Mouse (Mus musculus): Measurements from ENCODE around the gene Creg1. TPM values are rescaled to one million over a fixed set of nuclear protein-coding genes. Genes with fewer than 3 reads are reported as not detected.

The Creg1 gene
- polyA plus RNA-seq, 1 experiment from 2014 or later = 16.6 TPM

GRCm38 (mm10) chr1:165764571-165764970, 1.0 kb downstream of the Creg1 start:
- 54% methylated on average over 9 of the region's 9 CpGs for WGBS
- H3K36me3 ChIP-seq (ENCODE audit: control insufficient read depth, insufficient read depth) = no peaks in the 10 kb centered on the region
- peaks cover 12% of the 10 kb centered on the region for H3K4me1 ChIP-seq (replicated peaks; ENCODE audit: control insufficient read depth, insufficient read depth, low read length)
- ATAC-seq = no peak
- H3K4me2 ChIP-seq (ENCODE audit: low read length) = peak overlapping the region; percentile 99
- peaks cover 8% of the 10 kb centered on the region; the same call in 1 of the 2 replicates for H3K27me3 ChIP-seq (replicated peaks; ENCODE audit: control insufficient read depth, insufficient read depth, low read length)
- no peak overlapping the region; the same call in 1 of the 2 replicates for H3K9ac ChIP-seq (replicated peaks; ENCODE audit: low read depth, low read length)
- no peak overlapping the region for H3K27ac ChIP-seq (ENCODE audit: low read length)
- no peaks in the 10 kb centered on the region for H3K9me3 ChIP-seq (ENCODE audit: control insufficient read depth, low read length)
- H3K4me3 ChIP-seq (replicated peaks; ENCODE audit: low read length) = peak overlapping the region; percentile 86

DNA sequence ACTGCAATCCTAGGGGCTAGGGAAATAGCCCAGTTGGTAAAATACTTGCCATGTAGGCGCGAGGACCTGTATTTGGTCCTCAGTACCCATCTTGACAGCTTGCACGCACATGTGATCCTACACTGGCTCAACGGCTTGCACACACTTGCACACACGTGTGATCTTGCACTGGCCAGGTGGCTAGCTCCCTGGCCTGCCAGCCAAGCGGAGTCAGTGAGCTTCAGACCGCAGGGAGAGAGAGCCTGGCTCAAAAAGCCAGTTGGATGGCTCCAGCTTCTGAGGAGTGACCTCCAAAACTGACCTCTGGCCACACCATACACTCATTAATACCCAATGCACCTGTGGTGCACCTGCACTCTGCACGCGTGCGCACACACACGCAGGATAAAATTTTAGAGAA, 1.5 kb downstream of the Creg1 start:
- 88% methylated on average over 11 of the region's 11 CpGs for WGBS

GRCm38 (mm10) chr1:165765651-165766294, 2.2 kb downstream of the Creg1 start:
- Histone ChIP-seq H3K9me3 (ENCODE audit: control insufficient read depth, low read length) (no peaks in the 10 kb centered on the region), H3K4me2 (ENCODE audit: low read length) (no peak overlapping the region), H3K27me3 (replicated peaks; ENCODE audit: control insufficient read depth, insufficient read depth, low read length) (peaks cover 8% of the 10 kb centered on the region; the same call in 1 of the 2 replicates), H3K36me3 (ENCODE audit: control insufficient read depth, insufficient read depth) (no peaks in the 10 kb centered on the region), H3K27ac (ENCODE audit: low read length) (no peak overlapping the region), H3K4me3 (replicated peaks; ENCODE audit: low read length) (no peak overlapping the region), H3K4me1 (replicated peaks; ENCODE audit: control insufficient read depth, insufficient read depth, low read length) (peaks cover 12% of the 10 kb centered on the region), H3K9ac (replicated peaks; ENCODE audit: low read depth, low read length) (no peak overlapping the region)
- no peak for ATAC-seq
- WGBS = 75% methylated on average over 17 of the region's 17 CpGs

More for the DNA sequence above, 1.5 kb downstream of the Creg1 start:
- Histone ChIP-seq H3K9ac (replicated peaks; ENCODE audit: low read depth, low read length) (no peak overlapping the region), H3K4me2 (ENCODE audit: low read length) (no peak overlapping the region), H3K36me3 (ENCODE audit: control insufficient read depth, insufficient read depth) (no peaks in the 10 kb centered on the region), H3K27me3 (replicated peaks; ENCODE audit: control insufficient read depth, insufficient read depth, low read length) (peaks cover 8% of the 10 kb centered on the region; the same call in 1 of the 2 replicates), H3K27ac (ENCODE audit: low read length) (no peak overlapping the region), H3K4me1 (replicated peaks; ENCODE audit: control insufficient read depth, insufficient read depth, low read length) (peaks cover 12% of the 10 kb centered on the region), H3K4me3 (replicated peaks; ENCODE audit: low read length) (no peak overlapping the region), H3K9me3 (ENCODE audit: control insufficient read depth, low read length) (no peaks in the 10 kb centered on the region)
- no peak for ATAC-seq

- H3K27me3 ChIP-seq (replicated peaks; ENCODE audit: control insufficient read depth, insufficient read depth, low read length) = peaks cover 8% of the 10 kb centered on the region; the same call in 1 of the 2 replicates
- H3K4me3 ChIP-seq (replicated peaks; ENCODE audit: low read length) = no peak overlapping the region
- 90% methylated on average over 7 of the region's 7 CpGs for WGBS
- ATAC-seq = no peak
- no peaks in the 10 kb centered on the region for H3K9me3 ChIP-seq (ENCODE audit: control insufficient read depth, low read length)
- H3K9ac ChIP-seq (replicated peaks; ENCODE audit: low read depth, low read length) = no peak overlapping the region
- no peaks in the 10 kb centered on the region for H3K36me3 ChIP-seq (ENCODE audit: control insufficient read depth, insufficient read depth)
- no peak overlapping the region for H3K4me2 ChIP-seq (ENCODE audit: low read length)
- no peak overlapping the region for H3K27ac ChIP-seq (ENCODE audit: low read length)
- H3K4me1 ChIP-seq (replicated peaks; ENCODE audit: control insufficient read depth, insufficient read depth, low read length) = peaks cover 13% of the 10 kb centered on the region
Observed at GRCm38 (mm10) chr1:165766295-165766890, 2.8 kb downstream of the Creg1 start.

GRCm38 (mm10) chr1:165768894-165769512, 5.5 kb downstream of the Creg1 start:
- Histone ChIP-seq H3K9ac (replicated peaks; ENCODE audit: low read depth, low read length) (no peak overlapping the region), H3K4me3 (replicated peaks; ENCODE audit: low read length) (no peak overlapping the region), H3K9me3 (ENCODE audit: control insufficient read depth, low read length) (no peaks in the 10 kb centered on the region), H3K27ac (ENCODE audit: low read length) (no peak overlapping the region), H3K4me1 (replicated peaks; ENCODE audit: control insufficient read depth, insufficient read depth, low read length) (peaks cover 11% of the 10 kb centered on the region), H3K4me2 (ENCODE audit: low read length) (no peak overlapping the region), H3K27me3 (replicated peaks; ENCODE audit: control insufficient read depth, insufficient read depth, low read length) (peaks cover 8% of the 10 kb centered on the region; the same call in 1 of the 2 replicates), H3K36me3 (ENCODE audit: control insufficient read depth, insufficient read depth) (no peaks in the 10 kb centered on the region)
- 81% methylated on average over 9 of the region's 9 CpGs for WGBS
- no peak for ATAC-seq

- Histone ChIP-seq H3K4me2 (ENCODE audit: low read length) (no peak overlapping the region), H3K36me3 (ENCODE audit: control insufficient read depth, insufficient read depth) (no peaks in the 10 kb centered on the region), H3K9me3 (ENCODE audit: control insufficient read depth, low read length) (no peaks in the 10 kb centered on the region), H3K9ac (replicated peaks; ENCODE audit: low read depth, low read length) (no peak overlapping the region), H3K4me3 (replicated peaks; ENCODE audit: low read length) (no peak overlapping the region), H3K4me1 (replicated peaks; ENCODE audit: control insufficient read depth, insufficient read depth, low read length) (peaks cover 6% of the 10 kb centered on the region), H3K27ac (ENCODE audit: low read length) (no peak overlapping the region), H3K27me3 (replicated peaks; ENCODE audit: control insufficient read depth, insufficient read depth, low read length) (peaks cover 3% of the 10 kb centered on the region; the same call in 1 of the 2 replicates)
- WGBS = 87% methylated on average over 10 of the region's 10 CpGs
- no peak for ATAC-seq
Observed at GRCm38 (mm10) chr1:165770181-165770759, 6.7 kb downstream of the Creg1 start.

- H3K36me3 ChIP-seq (ENCODE audit: control insufficient read depth, insufficient read depth) = no peaks in the 10 kb centered on the region
- WGBS = under 1% methylated on average over 12 of the region's 12 CpGs
- no peak overlapping the region for H3K9ac ChIP-seq (replicated peaks; ENCODE audit: low read depth, low read length)
- H3K9me3 ChIP-seq (ENCODE audit: control insufficient read depth, low read length) = no peaks in the 10 kb centered on the region
- no peak overlapping the region for H3K27ac ChIP-seq (ENCODE audit: low read length)
- 0 out of 2 replicates have a peak, but pooled peaks cover 3% of the 10 kb centered on the region for H3K27me3 ChIP-seq (replicated peaks; ENCODE audit: control insufficient read depth, insufficient read depth, low read length)
- H3K4me1 ChIP-seq (replicated peaks; ENCODE audit: control insufficient read depth, insufficient read depth, low read length) = peaks cover 6% of the 10 kb centered on the region
- ATAC-seq = peak; percentile 72
- H3K4me3 ChIP-seq (replicated peaks; ENCODE audit: low read length) = no peak overlapping the region
- peak overlapping the region; percentile 32; the same call in 1 of the 2 replicates for H3K4me2 ChIP-seq (ENCODE audit: low read length)
Observed at GRCm38 (mm10) chr1:165771491-165771897, 7.9 kb downstream of the Creg1 start.

DNA sequence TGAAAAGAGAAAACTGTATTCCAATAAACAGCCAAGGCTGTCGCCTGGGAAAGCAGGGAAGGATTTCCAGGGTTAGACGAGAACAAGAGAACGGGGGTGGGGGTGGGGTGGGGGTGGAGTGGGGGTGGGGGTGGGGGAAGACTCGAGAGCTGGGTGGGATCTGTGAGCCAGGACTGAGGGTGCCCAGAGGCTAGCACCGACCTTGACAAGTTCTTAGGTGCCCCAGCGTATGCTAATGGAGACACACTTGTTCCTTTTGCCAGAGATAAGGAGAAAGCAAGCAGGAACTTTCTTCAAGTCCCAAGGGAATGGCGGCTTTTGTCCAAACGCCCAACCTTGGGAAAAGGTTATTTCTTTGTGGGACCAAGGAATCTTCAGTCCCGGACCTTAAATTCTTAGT, 8.5 kb downstream of the Creg1 start:
- 54% methylated on average over 9 of the region's 9 CpGs for WGBS
- no peak overlapping the region for H3K9ac ChIP-seq (replicated peaks; ENCODE audit: low read depth, low read length)
- ATAC-seq = no peak
- H3K27me3 ChIP-seq (replicated peaks; ENCODE audit: control insufficient read depth, insufficient read depth, low read length) = 0 out of 2 replicates have a peak, but pooled peaks cover under 1% of the 10 kb centered on the region
- no peak overlapping the region for H3K4me3 ChIP-seq (replicated peaks; ENCODE audit: low read length)
- peak overlapping the region; percentile 32; the same call in 1 of the 2 replicates for H3K4me2 ChIP-seq (ENCODE audit: low read length)
- H3K27ac ChIP-seq (ENCODE audit: low read length) = no peak overlapping the region
- no peaks in the 10 kb centered on the region for H3K36me3 ChIP-seq (ENCODE audit: control insufficient read depth, insufficient read depth)
- H3K9me3 ChIP-seq (ENCODE audit: control insufficient read depth, low read length) = no peaks in the 10 kb centered on the region
- H3K4me1 ChIP-seq (replicated peaks; ENCODE audit: control insufficient read depth, insufficient read depth, low read length) = peaks cover 6% of the 10 kb centered on the region
